Mouse (Mus musculus): ENCODE measurements around the gene Mogat2.

GRCm38 (mm10) chr7:99175118-99175517 is 63.3 kb downstream of the Mogat2 start:
- TF ChIP-seq CTCF (IDR thresholded peaks at IDR 0.05): no peak
- TF ChIP-seq EP300 (IDR thresholded peaks at IDR 0.05): no peak
